Mouse (Mus musculus): ENCODE measurements around the gene Spsb2. TPM values are rescaled to one million over a fixed set of nuclear protein-coding genes. Genes with fewer than 3 reads are reported as not detected.
A peak's percentile ranks its signal among the peaks of the same experiment; 100 is the strongest.
"Not testable (repeated sequence)": the region's sequence is repeated elsewhere in the genome, so short reads cannot be mapped to it uniquely, and the experiment has no call there.

The Spsb2 gene
- polyA plus RNA-seq, 1 experiment from 2014 or later = 6.6 TPM

GRCm38 (mm10) chr6:124831199-124831598, 22.7 kb downstream of the Spsb2 start:
- not testable (repeated sequence) for ATAC-seq (replicated peaks; ENCODE audit: insufficient number of reproducible peaks, low FRiP score, low TSS enrichment); H3K27ac ChIP-seq (ENCODE audit: low read depth, low read length); H3K27me3 ChIP-seq (ENCODE audit: control insufficient read depth, insufficient read depth, low read length); H3K9me3 ChIP-seq (replicated peaks; ENCODE audit: control insufficient read depth, low read length); H3K36me3 ChIP-seq (ENCODE audit: control insufficient read depth, insufficient read depth, low read length)
- Histone ChIP-seq H3K9ac (ENCODE audit: low read depth, low read length) (peak overlapping the region; percentile 39; the same call in 1 of the 2 replicates), H3K4me1 (ENCODE audit: control insufficient read depth, insufficient read depth, low read length) (peaks cover 17% of the 10 kb centered on the region), H3K4me3 (ENCODE audit: low read depth, low read length) (peak overlapping the region; percentile 60), H3K4me2 (peak overlapping the region; percentile 68)
- WGBS (ENCODE audit: insufficient replicate concordance) = 93% methylated on average over 4 of the region's 4 CpGs

GRCm38 (mm10) chr6:124831649-124832048, 23.2 kb downstream of the Spsb2 start:
- Histone ChIP-seq H3K27me3 (ENCODE audit: control insufficient read depth, insufficient read depth, low read length) (no peaks in the 10 kb centered on the region), H3K27ac (ENCODE audit: low read depth, low read length) (no peak overlapping the region), H3K9ac (ENCODE audit: low read depth, low read length) (no peak overlapping the region), H3K4me2 (no peak overlapping the region), H3K4me1 (ENCODE audit: control insufficient read depth, insufficient read depth, low read length) (peaks cover 19% of the 10 kb centered on the region), H3K36me3 (ENCODE audit: control insufficient read depth, insufficient read depth, low read length) (peaks cover 6% of the 10 kb centered on the region; the same call in 1 of the 2 replicates), H3K4me3 (ENCODE audit: low read depth, low read length) (no peak overlapping the region), H3K9me3 (replicated peaks; ENCODE audit: control insufficient read depth, low read length) (no peaks in the 10 kb centered on the region)
- WGBS (ENCODE audit: insufficient replicate concordance) = 93% methylated on average over 8 of the region's 8 CpGs
- no peak for ATAC-seq (replicated peaks; ENCODE audit: insufficient number of reproducible peaks, low FRiP score, low TSS enrichment)

GRCm38 (mm10) chr6:124834512-124835081, 26.1 kb downstream of the Spsb2 start:
- H3K4me3 ChIP-seq (ENCODE audit: low read depth, low read length) = no peak overlapping the region
- no peaks in the 10 kb centered on the region for H3K9me3 ChIP-seq (replicated peaks; ENCODE audit: control insufficient read depth, low read length)
- H3K4me2 ChIP-seq = no peak overlapping the region
- H3K9ac ChIP-seq (ENCODE audit: low read depth, low read length) = no peak overlapping the region
- peaks cover 6% of the 10 kb centered on the region; the same call in 1 of the 2 replicates for H3K36me3 ChIP-seq (ENCODE audit: control insufficient read depth, insufficient read depth, low read length)
- no peak overlapping the region for H3K27ac ChIP-seq (ENCODE audit: low read depth, low read length)
- ATAC-seq (replicated peaks; ENCODE audit: insufficient number of reproducible peaks, low FRiP score, low TSS enrichment) = no peak
- peaks cover 15% of the 10 kb centered on the region for H3K4me1 ChIP-seq (ENCODE audit: control insufficient read depth, insufficient read depth, low read length)
- no peaks in the 10 kb centered on the region for H3K27me3 ChIP-seq (ENCODE audit: control insufficient read depth, insufficient read depth, low read length)
- WGBS (ENCODE audit: insufficient replicate concordance) = 78% methylated on average over 6 of the region's 6 CpGs

DNA sequence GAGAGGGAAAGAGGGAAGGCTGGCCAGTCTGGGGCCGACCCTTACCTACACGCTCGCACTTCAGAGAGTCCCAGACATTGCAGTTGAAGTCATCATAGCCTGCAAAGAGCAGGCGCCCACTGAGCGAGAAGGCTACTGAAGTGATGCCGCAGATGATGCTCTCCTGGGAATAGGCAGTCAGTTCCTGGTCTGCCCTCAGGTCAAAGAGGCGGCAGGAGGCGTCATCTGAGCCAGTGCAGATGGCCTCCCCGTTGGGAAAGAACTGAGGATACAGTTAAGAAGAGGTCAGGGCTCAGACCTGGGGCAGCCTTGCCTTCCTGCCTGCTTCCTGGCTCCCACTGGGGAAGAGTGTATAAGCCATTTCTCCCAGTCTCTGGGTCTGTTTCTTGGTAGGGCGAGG, 27.1 kb downstream of the Spsb2 start:
- Histone ChIP-seq H3K27me3 (ENCODE audit: control insufficient read depth, insufficient read depth, low read length) (no peaks in the 10 kb centered on the region), H3K9ac (ENCODE audit: low read depth, low read length) (no peak overlapping the region), H3K4me2 (no peak overlapping the region), H3K36me3 (ENCODE audit: control insufficient read depth, insufficient read depth, low read length) (peaks cover 6% of the 10 kb centered on the region; the same call in 1 of the 2 replicates), H3K4me3 (ENCODE audit: low read depth, low read length) (no peak overlapping the region), H3K4me1 (ENCODE audit: control insufficient read depth, insufficient read depth, low read length) (peaks cover 24% of the 10 kb centered on the region), H3K9me3 (replicated peaks; ENCODE audit: control insufficient read depth, low read length) (no peaks in the 10 kb centered on the region), H3K27ac (ENCODE audit: low read depth, low read length) (no peak overlapping the region)
- 44% methylated on average over 10 of the region's 10 CpGs for WGBS (ENCODE audit: insufficient replicate concordance)
- ATAC-seq (replicated peaks; ENCODE audit: insufficient number of reproducible peaks, low FRiP score, low TSS enrichment) = no peak

DNA sequence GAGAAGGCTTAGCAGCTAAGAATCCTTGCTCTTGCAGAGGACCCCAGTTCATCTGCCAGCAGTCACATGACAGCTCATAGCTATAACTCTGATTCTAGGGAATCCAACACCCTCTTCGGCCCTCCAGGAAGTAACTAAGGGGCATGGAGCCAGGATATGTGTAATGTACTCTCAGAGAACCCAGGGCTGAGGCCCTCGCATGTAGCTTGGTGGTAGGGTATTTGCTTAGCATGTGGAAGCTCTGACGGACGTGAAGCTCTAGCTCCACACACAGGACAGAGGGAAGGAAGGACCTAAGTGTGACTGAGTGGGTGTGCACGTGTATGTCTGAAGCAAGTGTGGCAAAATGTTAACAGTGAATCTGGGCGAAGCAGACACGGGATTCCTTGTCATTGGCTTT, 27.9 kb downstream of the Spsb2 start:
- ATAC-seq (replicated peaks; ENCODE audit: insufficient number of reproducible peaks, low FRiP score, low TSS enrichment) = no peak
- Histone ChIP-seq H3K27ac (ENCODE audit: low read depth, low read length) (no peak overlapping the region), H3K9ac (ENCODE audit: low read depth, low read length) (no peak overlapping the region), H3K4me1 (ENCODE audit: control insufficient read depth, insufficient read depth, low read length) (peaks cover 26% of the 10 kb centered on the region), H3K4me3 (ENCODE audit: low read depth, low read length) (no peak overlapping the region), H3K4me2 (no peak overlapping the region), H3K9me3 (replicated peaks; ENCODE audit: control insufficient read depth, low read length) (no peaks in the 10 kb centered on the region), H3K27me3 (ENCODE audit: control insufficient read depth, insufficient read depth, low read length) (no peaks in the 10 kb centered on the region), H3K36me3 (ENCODE audit: control insufficient read depth, insufficient read depth, low read length) (peaks cover 6% of the 10 kb centered on the region; the same call in 1 of the 2 replicates)
- 75% methylated on average over 7 of the region's 7 CpGs for WGBS (ENCODE audit: insufficient replicate concordance)

GRCm38 (mm10) chr6:124839805-124840204, 31.3 kb downstream of the Spsb2 start:
- Histone ChIP-seq H3K27me3 (ENCODE audit: control insufficient read depth, insufficient read depth, low read length) (no peaks in the 10 kb centered on the region), H3K9me3 (replicated peaks; ENCODE audit: control insufficient read depth, low read length) (no peaks in the 10 kb centered on the region), H3K4me3 (ENCODE audit: low read depth, low read length) (no peak overlapping the region; the same call in 1 of the 2 replicates), H3K36me3 (ENCODE audit: control insufficient read depth, insufficient read depth, low read length) (no peaks in the 10 kb centered on the region), H3K4me2 (peak overlapping the region; percentile 54), H3K9ac (ENCODE audit: low read depth, low read length) (peak overlapping the region; percentile 52; the same call in 1 of the 2 replicates), H3K27ac (ENCODE audit: low read depth, low read length) (peak overlapping the region; percentile 54; the same call in 1 of the 2 replicates), H3K4me1 (ENCODE audit: control insufficient read depth, insufficient read depth, low read length) (peaks cover 21% of the 10 kb centered on the region)
- ATAC-seq (replicated peaks; ENCODE audit: insufficient number of reproducible peaks, low FRiP score, low TSS enrichment) = no peak
- WGBS (ENCODE audit: insufficient replicate concordance) = 8% methylated on average over 8 of the region's 8 CpGs

DNA sequence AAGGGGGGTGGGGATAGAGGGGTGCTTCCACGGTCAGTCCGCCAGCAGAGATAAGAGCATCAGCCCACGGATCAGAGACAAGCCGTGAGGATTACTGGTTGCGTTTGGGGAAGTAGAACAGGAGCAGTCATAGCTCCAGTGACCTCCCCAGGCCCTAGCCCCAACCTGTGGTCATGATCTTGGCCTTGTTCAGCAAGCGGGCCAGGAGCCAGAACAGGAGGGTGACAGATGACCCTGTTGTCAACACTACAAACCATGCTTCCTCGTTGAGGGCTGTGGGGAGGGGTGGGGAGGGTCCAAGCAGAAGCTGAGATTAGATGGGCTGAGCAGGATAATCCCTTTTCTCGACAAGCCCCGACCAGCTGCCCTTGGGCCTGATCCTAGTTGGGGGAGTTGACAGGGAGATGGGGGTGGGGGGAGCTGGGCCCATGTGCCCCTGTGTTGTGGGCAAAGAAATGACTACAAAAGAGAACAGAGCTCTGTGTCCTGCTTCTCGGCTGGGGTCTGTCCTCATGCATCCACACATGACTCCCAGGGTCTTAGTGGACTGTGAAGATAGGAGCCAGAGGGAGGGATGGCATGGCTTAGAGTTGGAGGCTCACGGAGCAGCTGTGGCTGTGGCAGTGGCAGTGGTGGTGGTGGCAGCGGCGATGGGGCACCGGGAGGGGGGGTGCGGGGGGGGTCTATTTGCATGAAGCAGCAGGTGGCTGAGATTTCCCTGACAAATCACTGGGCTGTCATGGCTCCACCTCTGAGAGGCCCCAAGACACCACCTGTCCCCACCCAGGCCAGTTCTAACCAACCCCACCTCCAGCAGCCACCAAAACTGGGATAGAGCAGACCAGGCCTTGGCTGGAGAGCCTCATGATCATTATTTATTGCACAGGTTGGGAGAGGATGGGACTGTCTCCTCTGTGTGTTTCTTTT, 32.0 kb downstream of the Spsb2 start, which contains the start of gene Gnb3:
TSS of gene Gnb3 (minus strand) at position 35 of the 927 bp plus-strand sequence.
- Histone ChIP-seq H3K27ac (ENCODE audit: low read depth, low read length) (peak within 1 kb of the TSS; percentile 54; the same call in 1 of the 2 replicates), H3K9ac (ENCODE audit: low read depth, low read length) (peak within 1 kb of the TSS; percentile 52; the same call in 1 of the 2 replicates)
- WGBS (ENCODE audit: insufficient replicate concordance) = 19% methylated on average over 15 of the region's 15 CpGs

GRCm38 (mm10) chr6:124847305-124847704, 38.8 kb downstream of the Spsb2 start:
- no peaks in the 10 kb centered on the region for H3K9me3 ChIP-seq (replicated peaks; ENCODE audit: control insufficient read depth, low read length)
- H3K4me3 ChIP-seq (ENCODE audit: low read depth, low read length) = no peak overlapping the region
- no peaks in the 10 kb centered on the region for H3K27me3 ChIP-seq (ENCODE audit: control insufficient read depth, insufficient read depth, low read length)
- H3K4me2 ChIP-seq = no peak overlapping the region
- ATAC-seq (replicated peaks; ENCODE audit: insufficient number of reproducible peaks, low FRiP score, low TSS enrichment) = 0 out of 2 replicates have a peak, but pooled peaks have one; percentile 43
- 13% methylated on average over 9 of the region's 9 CpGs for WGBS (ENCODE audit: insufficient replicate concordance)
- H3K36me3 ChIP-seq (ENCODE audit: control insufficient read depth, insufficient read depth, low read length) = no peaks in the 10 kb centered on the region
- H3K4me1 ChIP-seq (ENCODE audit: control insufficient read depth, insufficient read depth, low read length) = no peaks in the 10 kb centered on the region
- H3K9ac ChIP-seq (ENCODE audit: low read depth, low read length) = no peak overlapping the region
- no peak overlapping the region for H3K27ac ChIP-seq (ENCODE audit: low read depth, low read length)

More for the DNA sequence above, 32.0 kb downstream of the Spsb2 start, which contains the start of gene Gnb3:
- Histone ChIP-seq H3K36me3 (ENCODE audit: control insufficient read depth, insufficient read depth, low read length) (no peaks in the 10 kb centered on the region), H3K27me3 (ENCODE audit: control insufficient read depth, insufficient read depth, low read length) (no peaks in the 10 kb centered on the region), H3K9me3 (replicated peaks; ENCODE audit: control insufficient read depth, low read length) (no peaks in the 10 kb centered on the region), H3K4me1 (ENCODE audit: control insufficient read depth, insufficient read depth, low read length) (peaks cover 21% of the 10 kb centered on the region), H3K4me3 (ENCODE audit: low read depth, low read length) (no peak within 1 kb of the TSS; the same call in 1 of the 2 replicates), H3K4me2 (peak within 1 kb of the TSS; percentile 54)
- no peak for ATAC-seq (replicated peaks; ENCODE audit: insufficient number of reproducible peaks, low FRiP score, low TSS enrichment)
